Mouse (Mus musculus) forebrain, embryonic 14.5 days (tissue): ENCODE measurements around the gene Txndc2. TPM values are rescaled to one million over a fixed set of nuclear protein-coding genes. Genes with fewer than 3 reads are reported as not detected.

Experiments used
- ATAC-seq: fragments of 200-750 bp; cut with Nextera tagmentation; 2 replicates; pipeline ENCODE4 v1.8.0; 2017; ENCODE audit warnings: mild to moderate bottlenecking, moderate library complexity
- DNase-seq: peaks from one replicate; pipeline ENCODE4 v3.0.0-alpha.2; 2015; ENCODE audit warnings: low spot score
- H3K27ac ChIP-seq: fragments of 300-500 bp; sonication (generic); 2 replicates; pipeline ENCODE4 v1.5.1; 2014; ENCODE audit warnings: low read depth, mild to moderate bottlenecking, control low read depth, low read length, moderate library complexity
- H3K27me3 ChIP-seq: fragments of 300-500 bp; sonication (generic); replicated peaks from 2 replicates; pipeline ENCODE4 v1.6.1; 2014; ENCODE audit warnings: low read length, control low read depth, mixed read lengths; ENCODE audit not compliant: control insufficient read depth, insufficient read depth
- H3K36me3 ChIP-seq: fragments of 300-500 bp; sonication (generic); 2 replicates; pipeline ENCODE4 v1.6.1; 2014; ENCODE audit warnings: low read length, control low read depth; ENCODE audit not compliant: control insufficient read depth, insufficient read depth
- H3K4me1 ChIP-seq: fragments of 300-500 bp; sonication (generic); 2 replicates; pipeline ENCODE4 v1.6.1; 2014; ENCODE audit warnings: antibody characterized with exemption, low read length, control low read depth; ENCODE audit not compliant: control insufficient read depth, insufficient read depth
- H3K4me2 ChIP-seq: fragments of 300-500 bp; sonication (generic); 2 replicates; pipeline ENCODE4 v1.6.1; 2014; ENCODE audit warnings: mild to moderate bottlenecking, control low read depth, low read length
- H3K4me3 ChIP-seq: fragments of 300-500 bp; sonication (generic); 2 replicates; pipeline ENCODE4 v1.5.1; 2014; ENCODE audit warnings: low read depth, low read length, control low read depth
- H3K9ac ChIP-seq: fragments of 300-500 bp; sonication (generic); 2 replicates; pipeline ENCODE4 v1.6.1; 2014; ENCODE audit warnings: mild to moderate bottlenecking, low read length, control low read depth, moderate library complexity
- H3K9me3 ChIP-seq: fragments of 300-500 bp; sonication (generic); replicated peaks from 2 replicates; pipeline ENCODE4 v1.6.1; 2016; ENCODE audit warnings: low read length, control low read depth, mixed read lengths; ENCODE audit not compliant: control insufficient read depth
- WGBS: fragments of 180-500 bp; shearing (Covaris S2); extraction: QIAGEN DNeasy Blood & Tissue Kit; methylation state at CpG from one replicate; pipeline ENCODE4 v1.1.7; 2014; 5-methylcytosine and 5-hydroxymethylcytosine counted together
- polyA plus RNA-seq: library from polyadenylated mRNA; unstranded; fragments of >200 nt; fragmentation: Nextera tagmentation; extraction: Ambion mirVana; gene quantifications from 2 replicates; pipeline ENCODE4 v1.2.1, GENCODE M21; 2014

Gene Txndc2
- polyA plus RNA-seq, 1 experiment from 2014 or later = 0.19 TPM

- peaks cover 6% of the 10 kb centered on the region; the same call in 1 of the 2 replicates for H3K36me3 ChIP-seq
- ATAC-seq = no peak
- no peak overlapping the region for H3K4me2 ChIP-seq
- H3K27ac ChIP-seq = no peak overlapping the region
- H3K9me3 ChIP-seq = no peaks in the 10 kb centered on the region
- DNase-seq = no peak
- H3K9ac ChIP-seq = no peak overlapping the region
- no peak overlapping the region for H3K4me3 ChIP-seq
- H3K4me1 ChIP-seq = no peaks in the 10 kb centered on the region
- 88% methylated on average over 3 of the region's 3 CpGs for WGBS
- no peaks in the 10 kb centered on the region for H3K27me3 ChIP-seq
Measured at GRCm38 (mm10) chr17:65662662-65663061, 20.7 kb upstream of the Txndc2 start.

DNA sequence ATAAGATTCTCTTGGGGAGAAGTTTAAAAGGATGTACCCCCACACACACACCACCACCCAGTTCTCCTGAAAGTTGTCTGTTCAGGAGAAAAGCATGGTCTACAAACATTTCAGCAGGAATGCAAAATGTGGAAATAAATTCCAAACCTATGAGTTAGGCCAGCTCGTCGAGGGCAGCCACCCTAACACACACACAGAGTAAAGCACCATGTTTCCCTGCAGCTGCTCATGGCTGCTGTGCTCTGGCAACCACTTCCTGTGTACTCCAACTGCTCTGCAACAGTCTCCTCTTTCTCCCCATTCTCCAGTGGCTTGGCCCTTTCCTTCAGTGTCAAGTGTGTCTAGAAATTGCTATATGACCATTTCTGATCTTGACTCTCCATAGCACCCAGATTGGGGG, 16.4 kb upstream of the Txndc2 start:
- DNase-seq (no peak), ATAC-seq (no peak)
- Histone ChIP-seq H3K4me3 (no peak overlapping the region), H3K4me2 (no peak overlapping the region), H3K27ac (no peak overlapping the region), H3K27me3 (no peaks in the 10 kb centered on the region), H3K4me1 (no peaks in the 10 kb centered on the region), H3K36me3 (no peaks in the 10 kb centered on the region), H3K9ac (no peak overlapping the region), H3K9me3 (no peaks in the 10 kb centered on the region)
- WGBS = 90% methylated on average over 2 of the region's 2 CpGs

GRCm38 (mm10) chr17:65657958-65658357, 16.0 kb upstream of the Txndc2 start:
- no peaks in the 10 kb centered on the region for H3K27me3 ChIP-seq
- H3K4me1 ChIP-seq = no peaks in the 10 kb centered on the region
- no peak overlapping the region for H3K9ac ChIP-seq
- no peaks in the 10 kb centered on the region for H3K9me3 ChIP-seq
- no peaks in the 10 kb centered on the region for H3K36me3 ChIP-seq
- H3K4me3 ChIP-seq = no peak overlapping the region
- no peak for ATAC-seq
- no peak for DNase-seq
- WGBS = 83% methylated on average over 9 of the region's 9 CpGs
- no peak overlapping the region for H3K4me2 ChIP-seq
- no peak overlapping the region for H3K27ac ChIP-seq

GRCm38 (mm10) chr17:65656731-65657130, 14.8 kb upstream of the Txndc2 start:
- ATAC-seq (no peak), DNase-seq (no peak)
- no peak overlapping the region for H3K27ac ChIP-seq
- no peak overlapping the region for H3K4me2 ChIP-seq
- H3K9me3 ChIP-seq = no peaks in the 10 kb centered on the region
- no peak overlapping the region for H3K9ac ChIP-seq
- H3K36me3 ChIP-seq = no peaks in the 10 kb centered on the region
- H3K27me3 ChIP-seq = no peaks in the 10 kb centered on the region
- no peak overlapping the region for H3K4me3 ChIP-seq
- WGBS = 98% methylated on average over 6 of the region's 6 CpGs
- no peaks in the 10 kb centered on the region for H3K4me1 ChIP-seq

GRCm38 (mm10) chr17:65656076-65656475, 14.1 kb upstream of the Txndc2 start:
- DNase-seq (no peak), ATAC-seq (no peak)
- Histone ChIP-seq H3K36me3 (no peaks in the 10 kb centered on the region), H3K4me1 (no peaks in the 10 kb centered on the region), H3K9ac (no peak overlapping the region), H3K4me3 (no peak overlapping the region), H3K27me3 (no peaks in the 10 kb centered on the region), H3K27ac (no peak overlapping the region), H3K9me3 (no peaks in the 10 kb centered on the region), H3K4me2 (no peak overlapping the region)
- 88% methylated on average over 8 of the region's 8 CpGs for WGBS

DNA sequence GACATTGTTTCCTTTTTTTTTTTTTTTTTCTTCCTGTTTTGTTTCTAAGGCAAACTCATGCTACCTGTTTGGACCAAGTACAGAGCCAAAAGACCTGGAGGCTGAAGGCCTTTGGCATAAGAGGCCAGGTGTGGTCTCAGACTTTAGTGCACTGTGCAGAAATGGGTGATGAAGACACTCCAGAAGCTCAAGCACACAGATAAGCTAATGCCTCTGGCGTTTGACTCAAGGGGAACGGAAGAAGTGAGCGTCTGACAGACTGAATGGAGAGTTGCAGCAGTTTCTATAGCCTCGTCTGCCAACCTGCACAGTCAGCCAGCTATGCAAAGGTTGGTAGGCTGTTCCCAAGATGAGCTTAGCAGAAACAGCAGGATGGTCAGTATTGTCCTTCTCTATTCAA, 13.6 kb upstream of the Txndc2 start:
- Histone ChIP-seq H3K4me1 (no peaks in the 10 kb centered on the region), H3K9ac (no peak overlapping the region), H3K9me3 (no peaks in the 10 kb centered on the region), H3K27ac (no peak overlapping the region), H3K27me3 (no peaks in the 10 kb centered on the region), H3K4me3 (no peak overlapping the region), H3K36me3 (no peaks in the 10 kb centered on the region), H3K4me2 (no peak overlapping the region)
- WGBS = 81% methylated on average over 4 of the region's 4 CpGs
- ATAC-seq (no peak), DNase-seq (no peak)

DNA sequence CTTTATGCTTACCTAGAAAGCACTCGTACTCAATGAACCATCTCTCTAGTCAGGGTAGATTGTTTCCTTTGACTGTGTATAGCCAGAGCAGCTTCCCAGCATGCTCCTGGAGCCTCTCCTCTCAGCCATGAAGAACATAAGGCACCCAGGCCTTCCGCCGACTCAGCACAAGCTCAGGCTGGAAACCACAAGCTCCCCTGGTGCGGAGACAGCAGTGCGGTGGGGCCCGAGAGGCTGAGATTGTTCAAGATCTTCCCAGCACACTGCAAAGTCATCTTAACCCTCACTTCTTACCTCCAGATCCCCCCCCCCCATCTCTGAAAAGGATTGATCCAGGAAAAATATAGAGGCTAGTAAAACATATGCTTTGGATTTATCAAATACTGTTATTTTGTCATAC, 8.6 kb upstream of the Txndc2 start:
- no peak for ATAC-seq
- DNase-seq = no peak
- WGBS = 93% methylated on average over 6 of the region's 6 CpGs
- H3K27ac ChIP-seq = no peak overlapping the region
- no peak overlapping the region for H3K4me3 ChIP-seq
- no peaks in the 10 kb centered on the region for H3K27me3 ChIP-seq
- H3K36me3 ChIP-seq = no peaks in the 10 kb centered on the region
- no peaks in the 10 kb centered on the region for H3K4me1 ChIP-seq
- no peak overlapping the region for H3K9ac ChIP-seq
- H3K9me3 ChIP-seq = no peaks in the 10 kb centered on the region
- H3K4me2 ChIP-seq = no peak overlapping the region

GRCm38 (mm10) chr17:65649175-65649493, 7.2 kb upstream of the Txndc2 start:
- no peak overlapping the region for H3K27ac ChIP-seq
- 90% methylated on average over 2 of the region's 2 CpGs for WGBS
- H3K9ac ChIP-seq = no peak overlapping the region
- H3K9me3 ChIP-seq = no peaks in the 10 kb centered on the region
- H3K4me3 ChIP-seq = no peak overlapping the region
- no peak overlapping the region for H3K4me2 ChIP-seq
- H3K27me3 ChIP-seq = no peaks in the 10 kb centered on the region
- DNase-seq (no peak), ATAC-seq (no peak)
- H3K4me1 ChIP-seq = no peaks in the 10 kb centered on the region
- no peaks in the 10 kb centered on the region for H3K36me3 ChIP-seq

DNA sequence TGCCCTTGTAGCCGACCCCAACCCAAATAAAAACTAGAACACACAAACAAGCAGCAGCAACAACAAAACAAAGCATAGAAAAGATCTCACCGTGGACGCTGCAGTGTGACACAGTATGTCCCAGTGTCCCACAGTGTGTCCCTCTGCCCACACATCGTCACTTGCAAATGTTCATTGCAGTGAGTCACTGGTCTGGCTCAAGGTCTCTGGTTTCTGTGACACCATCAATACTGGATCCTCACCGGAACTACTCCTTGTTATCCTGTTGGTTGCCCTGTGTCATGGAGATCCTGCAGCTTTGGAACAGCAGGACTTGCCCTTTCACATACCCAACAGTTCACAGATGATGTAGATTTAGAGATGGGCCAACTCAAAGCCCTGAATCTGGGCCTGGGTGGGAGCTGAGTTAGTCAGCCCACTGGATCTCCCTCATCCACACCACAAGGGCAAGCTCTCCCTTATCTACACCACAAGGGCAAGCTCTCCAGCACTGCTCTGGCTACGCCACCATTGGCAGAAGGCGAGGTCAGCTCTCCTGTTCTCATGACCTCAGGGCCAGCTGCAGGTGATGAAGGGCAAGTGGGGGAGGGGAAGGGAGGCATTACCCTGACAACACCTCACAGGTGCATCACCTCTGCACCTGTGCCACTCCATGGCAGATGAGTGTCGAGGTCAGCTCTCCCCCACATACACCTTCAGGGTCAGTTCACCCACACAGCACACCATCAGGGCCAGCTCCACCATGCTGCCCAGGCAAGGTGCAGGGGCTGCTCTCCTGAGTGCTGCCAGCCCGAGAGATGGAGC, 6.6 kb upstream of the Txndc2 start:
- H3K4me3 ChIP-seq = no peak overlapping the region
- no peak overlapping the region for H3K27ac ChIP-seq
- no peaks in the 10 kb centered on the region for H3K9me3 ChIP-seq
- DNase-seq (no peak), ATAC-seq (no peak)
- H3K36me3 ChIP-seq = no peaks in the 10 kb centered on the region
- no peaks in the 10 kb centered on the region for H3K4me1 ChIP-seq
- H3K27me3 ChIP-seq = no peaks in the 10 kb centered on the region
- H3K4me2 ChIP-seq = no peak overlapping the region
- 90% methylated on average over 9 of the region's 9 CpGs for WGBS
- no peak overlapping the region for H3K9ac ChIP-seq
